Mouse (Mus musculus): ENCODE measurements around the gene Mrpl46. TPM values are rescaled to one million over a fixed set of nuclear protein-coding genes. Genes with fewer than 3 reads are reported as not detected.
A peak's percentile ranks its signal among the peaks of the same experiment; 100 is the strongest.

Mrpl46 gene
- polyA plus RNA-seq (2014; fragmentation: Nextera tagmentation; extraction: Ambion mirVana) = 67.2 and 68.6 TPM in 2 replicates

GRCm38 (mm10) chr7:78782639-78783581, at the start of gene Mrpl46, which contains the start of gene Mrps11:
Gene Mrpl46, minus strand, starts transcription at chr7:78783531.
Gene Mrps11, plus strand, starts transcription at chr7:78783119.
- Histone ChIP-seq H3K4me1 (ENCODE audit: insufficient read depth) (peaks cover 4% of the 10 kb centered on the region), H3K36me3 (ENCODE audit: insufficient read depth) (peaks cover 33% of the 10 kb centered on the region), H3K9me3 (ENCODE audit: low read depth, low read length) (no peaks in the 10 kb centered on the region), H3K27me3 (ENCODE audit: insufficient read depth, low read length) (no peaks in the 10 kb centered on the region), H3K4me3 (ENCODE audit: low read depth, low read length) (peak within 1 kb of the TSS; percentile 93), H3K9ac (peak within 1 kb of the TSS; percentile 68), H3K4me2 (peak within 1 kb of the TSS; percentile 79), H3K27ac (ENCODE audit: low read depth) (0 out of 2 replicates have a peak within 1 kb of the TSS, but pooled peaks have one; percentile 37)
- ATAC-seq (ENCODE audit: insufficient read depth) = peak; percentile 99
- under 1% methylated on average over 44 of the region's 44 CpGs for WGBS
- peak; percentile 94 for DNase-seq
- TF ChIP-seq CTCF (IDR thresholded peaks at IDR 0.05; ENCODE audit: low read depth) = no peak

- DNase-seq (no peak), ATAC-seq (ENCODE audit: insufficient read depth) (no peak)
- Histone ChIP-seq H3K36me3 (ENCODE audit: insufficient read depth) (peaks cover 46% of the 10 kb centered on the region), H3K9me3 (ENCODE audit: low read depth, low read length) (no peaks in the 10 kb centered on the region), H3K4me1 (ENCODE audit: insufficient read depth) (no peaks in the 10 kb centered on the region), H3K9ac (no peak overlapping the region), H3K27ac (ENCODE audit: low read depth) (no peak overlapping the region), H3K4me2 (no peak overlapping the region), H3K27me3 (ENCODE audit: insufficient read depth, low read length) (no peaks in the 10 kb centered on the region), H3K4me3 (ENCODE audit: low read depth, low read length) (no peak overlapping the region)
- 76% methylated on average over 14 of the region's 14 CpGs for WGBS
- TF ChIP-seq CTCF (IDR thresholded peaks at IDR 0.05; ENCODE audit: low read depth) = no peak
These were observed 44.5 kb upstream of the Mrpl46 start for GRCm38 (mm10) chr7:78827749-78828362.

GRCm38 (mm10) chr7:78826682-78827385, 43.5 kb upstream of the Mrpl46 start:
- 0 out of 2 replicates have a peak, but pooled peaks have one; percentile 24 for ATAC-seq (ENCODE audit: insufficient read depth)
- no peaks in the 10 kb centered on the region for H3K4me1 ChIP-seq (ENCODE audit: insufficient read depth)
- no peak overlapping the region for H3K27ac ChIP-seq (ENCODE audit: low read depth)
- H3K36me3 ChIP-seq (ENCODE audit: insufficient read depth) = peaks cover 46% of the 10 kb centered on the region
- TF ChIP-seq CTCF (IDR thresholded peaks at IDR 0.05; ENCODE audit: low read depth) = no peak
- H3K27me3 ChIP-seq (ENCODE audit: insufficient read depth, low read length) = no peaks in the 10 kb centered on the region
- 44% methylated on average over 9 of the region's 9 CpGs for WGBS
- no peak overlapping the region for H3K4me3 ChIP-seq (ENCODE audit: low read depth, low read length)
- H3K9ac ChIP-seq = no peak overlapping the region
- no peak overlapping the region for H3K4me2 ChIP-seq
- no peaks in the 10 kb centered on the region for H3K9me3 ChIP-seq (ENCODE audit: low read depth, low read length)
- DNase-seq = peak; percentile 4

GRCm38 (mm10) chr7:78818336-78818735, 35.0 kb upstream of the Mrpl46 start:
- no peaks in the 10 kb centered on the region for H3K9me3 ChIP-seq (ENCODE audit: low read depth, low read length)
- no peak for DNase-seq
- no peaks in the 10 kb centered on the region for H3K4me1 ChIP-seq (ENCODE audit: insufficient read depth)
- no peak for TF ChIP-seq CTCF (IDR thresholded peaks at IDR 0.05; ENCODE audit: low read depth)
- no peak overlapping the region for H3K4me3 ChIP-seq (ENCODE audit: low read depth, low read length)
- no peak for ATAC-seq (ENCODE audit: insufficient read depth)
- H3K9ac ChIP-seq = no peak overlapping the region
- peaks cover 8% of the 10 kb centered on the region; the same call in 1 of the 2 replicates for H3K36me3 ChIP-seq (ENCODE audit: insufficient read depth)
- no peak overlapping the region for H3K27ac ChIP-seq (ENCODE audit: low read depth)
- no peak overlapping the region for H3K4me2 ChIP-seq
- no peaks in the 10 kb centered on the region for H3K27me3 ChIP-seq (ENCODE audit: insufficient read depth, low read length)
- 70% methylated on average over 12 of the region's 12 CpGs for WGBS

GRCm38 (mm10) chr7:78814766-78815165, 31.4 kb upstream of the Mrpl46 start:
- DNase-seq = no peak
- H3K4me2 ChIP-seq = no peak overlapping the region
- H3K9ac ChIP-seq = no peak overlapping the region
- ATAC-seq (ENCODE audit: insufficient read depth) = no peak
- no peaks in the 10 kb centered on the region for H3K36me3 ChIP-seq (ENCODE audit: insufficient read depth)
- no peaks in the 10 kb centered on the region for H3K4me1 ChIP-seq (ENCODE audit: insufficient read depth)
- no peaks in the 10 kb centered on the region for H3K9me3 ChIP-seq (ENCODE audit: low read depth, low read length)
- no peak overlapping the region for H3K4me3 ChIP-seq (ENCODE audit: low read depth, low read length)
- no peak for TF ChIP-seq CTCF (IDR thresholded peaks at IDR 0.05; ENCODE audit: low read depth)
- H3K27me3 ChIP-seq (ENCODE audit: insufficient read depth, low read length) = no peaks in the 10 kb centered on the region
- H3K27ac ChIP-seq (ENCODE audit: low read depth) = no peak overlapping the region

- TF ChIP-seq CTCF (IDR thresholded peaks at IDR 0.05; ENCODE audit: low read depth) = no peak
- Histone ChIP-seq H3K27ac (ENCODE audit: low read depth) (no peak overlapping the region), H3K4me3 (ENCODE audit: low read depth, low read length) (no peak overlapping the region), H3K36me3 (ENCODE audit: insufficient read depth) (no peaks in the 10 kb centered on the region), H3K4me2 (no peak overlapping the region), H3K27me3 (ENCODE audit: insufficient read depth, low read length) (no peaks in the 10 kb centered on the region), H3K9me3 (ENCODE audit: low read depth, low read length) (no peaks in the 10 kb centered on the region), H3K4me1 (ENCODE audit: insufficient read depth) (no peaks in the 10 kb centered on the region), H3K9ac (no peak overlapping the region)
- 85% methylated on average over 6 of the region's 6 CpGs for WGBS
- ATAC-seq (ENCODE audit: insufficient read depth) (no peak), DNase-seq (no peak)
These were observed 30.5 kb upstream of the Mrpl46 start for GRCm38 (mm10) chr7:78813791-78814190.
